Mouse (Mus musculus): ENCODE data around the gene Otulin. TPM values are rescaled to one million over a fixed set of nuclear protein-coding genes. Genes with fewer than 3 reads are reported as not detected.

The Otulin gene
- polyA plus RNA-seq, 1 experiment = not detected

GRCm38 (mm10) chr15:27571179-27571578 is 59.3 kb downstream of the Otulin start:
- H3K4me3 ChIP-seq (ENCODE audit: insufficient read depth, low read depth, low read length) = no peak overlapping the region
- H3K4me1 ChIP-seq (ENCODE audit: control insufficient read depth, insufficient read depth, low read length) = peaks cover 10% of the 10 kb centered on the region
- TF ChIP-seq POLR2A (IDR thresholded peaks at IDR 0.05; ENCODE audit: insufficient read depth, low read depth, low read length) (no peak), CTCF (IDR thresholded peaks at IDR 0.05; ENCODE audit: insufficient read depth, low read depth, low read length) (no peak)
- no peak overlapping the region for H3K27ac ChIP-seq (ENCODE audit: insufficient read depth, low read depth, low read length)
- 65% methylated on average over 8 of the region's 8 CpGs for WGBS

GRCm38 (mm10) chr15:27570385-27570784 is 60.1 kb downstream of the Otulin start:
- 89% methylated on average over 4 of the region's 4 CpGs for WGBS
- TF ChIP-seq POLR2A (IDR thresholded peaks at IDR 0.05; ENCODE audit: insufficient read depth, low read depth, low read length) = no peak
- TF ChIP-seq CTCF (IDR thresholded peaks at IDR 0.05; ENCODE audit: insufficient read depth, low read depth, low read length) = no peak
- H3K27ac ChIP-seq (ENCODE audit: insufficient read depth, low read depth, low read length) = no peak overlapping the region
- H3K4me3 ChIP-seq (ENCODE audit: insufficient read depth, low read depth, low read length) = no peak overlapping the region
- H3K4me1 ChIP-seq (ENCODE audit: control insufficient read depth, insufficient read depth, low read length) = peaks cover 18% of the 10 kb centered on the region

- peaks cover 19% of the 10 kb centered on the region for H3K4me1 ChIP-seq (ENCODE audit: control insufficient read depth, insufficient read depth, low read length)
- TF ChIP-seq CTCF (IDR thresholded peaks at IDR 0.05; ENCODE audit: insufficient read depth, low read depth, low read length) (no peak), POLR2A (IDR thresholded peaks at IDR 0.05; ENCODE audit: insufficient read depth, low read depth, low read length) (no peak)
- 78% methylated on average over 2 of the region's 2 CpGs for WGBS
- no peak overlapping the region for H3K27ac ChIP-seq (ENCODE audit: insufficient read depth, low read depth, low read length)
- H3K4me3 ChIP-seq (ENCODE audit: insufficient read depth, low read depth, low read length) = no peak overlapping the region
These were observed 60.6 kb downstream of the Otulin start for GRCm38 (mm10) chr15:27569924-27570323.

- Histone ChIP-seq H3K4me3 (ENCODE audit: insufficient read depth, low read depth, low read length) (no peak overlapping the region), H3K4me1 (ENCODE audit: control insufficient read depth, insufficient read depth, low read length) (peaks cover 24% of the 10 kb centered on the region), H3K27ac (ENCODE audit: insufficient read depth, low read depth, low read length) (no peak overlapping the region)
- WGBS = 85% methylated on average over 6 of the region's 6 CpGs
- TF ChIP-seq CTCF (IDR thresholded peaks at IDR 0.05; ENCODE audit: insufficient read depth, low read depth, low read length) (no peak), POLR2A (IDR thresholded peaks at IDR 0.05; ENCODE audit: insufficient read depth, low read depth, low read length) (no peak)
These were observed 62.1 kb downstream of the Otulin start for GRCm38 (mm10) chr15:27568371-27568770.

- no peak overlapping the region for H3K4me3 ChIP-seq (ENCODE audit: insufficient read depth, low read depth, low read length)
- WGBS = 94% methylated on average over 16 of the region's 16 CpGs
- H3K27ac ChIP-seq (ENCODE audit: insufficient read depth, low read depth, low read length) = no peak overlapping the region
- TF ChIP-seq CTCF (IDR thresholded peaks at IDR 0.05; ENCODE audit: insufficient read depth, low read depth, low read length) = no peak
- TF ChIP-seq POLR2A (IDR thresholded peaks at IDR 0.05; ENCODE audit: insufficient read depth, low read depth, low read length) = no peak
- H3K4me1 ChIP-seq (ENCODE audit: control insufficient read depth, insufficient read depth, low read length) = peaks cover 28% of the 10 kb centered on the region
These were observed 63.1 kb downstream of the Otulin start for GRCm38 (mm10) chr15:27567356-27567755.

- WGBS = 41% methylated on average over 10 of the region's 10 CpGs
- peak overlapping the region; percentile 60 for H3K27ac ChIP-seq (ENCODE audit: insufficient read depth, low read depth, low read length)
These were observed 64.8 kb downstream of the Otulin start for GRCm38 (mm10) chr15:27565626-27566185.

GRCm38 (mm10) chr15:27564106-27565100 is 66.1 kb downstream of the Otulin start:
- 63% methylated on average over 14 of the region's 14 CpGs for WGBS
- peaks cover 41% of the 10 kb centered on the region for H3K4me1 ChIP-seq (ENCODE audit: control insufficient read depth, insufficient read depth, low read length)
- no peak overlapping the region for H3K27ac ChIP-seq (ENCODE audit: insufficient read depth, low read depth, low read length)
- no peak overlapping the region for H3K4me3 ChIP-seq (ENCODE audit: insufficient read depth, low read depth, low read length)
- TF ChIP-seq POLR2A (IDR thresholded peaks at IDR 0.05; ENCODE audit: insufficient read depth, low read depth, low read length) (no peak), CTCF (IDR thresholded peaks at IDR 0.05; ENCODE audit: insufficient read depth, low read depth, low read length) (no peak)

More at GRCm38 (mm10) chr15:27565626-27566185, 64.8 kb downstream of the Otulin start:
- peaks cover 34% of the 10 kb centered on the region for H3K4me1 ChIP-seq (ENCODE audit: control insufficient read depth, insufficient read depth, low read length)
- TF ChIP-seq CTCF (IDR thresholded peaks at IDR 0.05; ENCODE audit: insufficient read depth, low read depth, low read length) = no peak
- no peak for TF ChIP-seq POLR2A (IDR thresholded peaks at IDR 0.05; ENCODE audit: insufficient read depth, low read depth, low read length)
- H3K4me3 ChIP-seq (ENCODE audit: insufficient read depth, low read depth, low read length) = no peak overlapping the region

- H3K4me3 ChIP-seq (ENCODE audit: insufficient read depth, low read depth, low read length) = no peak overlapping the region
- WGBS = 87% methylated on average over 11 of the region's 11 CpGs
- TF ChIP-seq POLR2A (IDR thresholded peaks at IDR 0.05; ENCODE audit: insufficient read depth, low read depth, low read length) = no peak
- TF ChIP-seq CTCF (IDR thresholded peaks at IDR 0.05; ENCODE audit: insufficient read depth, low read depth, low read length) = no peak
- no peak overlapping the region for H3K27ac ChIP-seq (ENCODE audit: insufficient read depth, low read depth, low read length)
- H3K4me1 ChIP-seq (ENCODE audit: control insufficient read depth, insufficient read depth, low read length) = peaks cover 30% of the 10 kb centered on the region
These were observed 70.2 kb downstream of the Otulin start for GRCm38 (mm10) chr15:27560315-27560714.
